Mouse (Mus musculus) megakaryocyte, embryonic 14.5 days (primary cell): ENCODE data around the gene Nsun2.

Source experiments
- FLI1 ChIP-seq: IDR thresholded peaks from 2 replicates; pipeline ENCODE4 v1.6.1; 2012; ENCODE audit warnings: low read length, inconsistent platforms, mixed read lengths
- GATA1 ChIP-seq: IDR thresholded peaks from 3 replicates; pipeline ENCODE4 v1.6.1; 2012; ENCODE audit warnings: mixed read lengths, low read length, inconsistent platforms, borderline replicate concordance

GRCm38 (mm10) chr13:69640126-69640525 is 106.6 kb downstream of the Nsun2 start:
- TF ChIP-seq GATA1: no peak
- no peak for TF ChIP-seq FLI1
